Mouse (Mus musculus) mouse embryonic stem cell (cell line): ENCODE data around the gene Olfr1209.

Experiments used
- in situ Hi-C, 2 experiments: fragments of 300-500 bp; cut with MboI; formaldehyde crosslinking; loops; 1 replicate in 1 of 2; 3 replicates in 1 of 2; pipeline ENCODE4 v1.14.3; 2019 to 2020; ENCODE audit warnings: low sequenced_read_pairs in 2 of 2, low pct_unique_long_range_greater_than_20kb in 1 of 2, mixed read lengths in 1 of 2; ENCODE audit not compliant: unreplicated experiment in 1 of 2

Gene Olfr1209

GRCm38 (mm10) chr2:88915057-88915456 lies at the start of gene Olfr1209:
Gene Olfr1209 (minus strand): TSS chr2:88915157.
- in situ Hi-C loops, result no loop called here

GRCm38 (mm10) chr2:88953669-88954068 lies 38.7 kb upstream of the Olfr1209 start, which contains the start of gene Olfr1212:
Gene Olfr1212 (plus strand): TSS chr2:88953969.
- in situ Hi-C loops, result no loop called here

GRCm38 (mm10) chr2:88938011-88938410 lies 23.1 kb upstream of the Olfr1209 start, which contains the start of gene Olfr1211:
Gene Olfr1211 (minus strand): TSS chr2:88938111.
- in situ Hi-C loops, result no loop called here

- in situ Hi-C loops, result no loop called here
Observed at GRCm38 (mm10) chr2:88902211-88902610, 12.7 kb downstream of the Olfr1209 start, which contains the start of gene Olfr1208. Gene Olfr1208 (minus strand): TSS chr2:88902311.

GRCm38 (mm10) chr2:88862931-88863330 lies 52.0 kb downstream of the Olfr1209 start, which contains the start of gene Olfr1206:
Gene Olfr1206 (plus strand): TSS chr2:88863231.
- in situ Hi-C loops, result no loop called here
